18 mouse cellular contexts compared by ENCODE assay signal in the genomic region with DNA sequence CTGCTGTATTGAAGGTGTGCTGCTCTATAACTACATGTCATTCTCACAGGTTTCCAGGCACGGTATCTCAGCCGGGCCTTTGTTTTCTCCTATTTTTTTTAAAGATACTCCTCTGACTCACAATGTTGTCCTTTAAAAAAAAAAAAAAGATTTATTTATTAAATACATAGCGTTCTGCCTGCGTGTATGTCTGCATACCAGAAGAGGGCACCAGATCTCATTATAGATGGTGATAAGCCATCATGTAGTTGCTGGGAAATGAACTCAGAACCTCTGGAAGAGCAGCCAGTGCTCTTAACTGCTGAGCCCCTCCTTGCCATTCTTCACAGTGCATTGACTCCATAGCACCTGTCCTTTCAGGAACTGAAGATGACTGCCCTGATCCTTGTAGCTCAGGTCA. TPM values are rescaled to one million over a fixed set of nuclear protein-coding genes. Genes with fewer than 3 reads are reported as not detected.
DNase-seq lines count a peak whose midpoint lies in the region; ATAC-seq and TF ChIP-seq lines count a peak whose summit lies in the region.
"Had no signal": no experiment of that assay in that cellular context is flagged by ENCODE, and none has a peak within 500 bp of the region (broad histone marks: within the 10 kb centered on the region; RNA-seq: fewer than 3 reads in every experiment).

No protein-coding gene starts in this region.

- H3K4me2 ChIP-seq in embryonic facial prominence, embryonic 11.5 days (ENCODE audit: low read depth, low read length), result no peak overlapping the region
- H3K4me2 ChIP-seq: lung, embryonic 15.5 days; midbrain, embryonic 12.5 days; stomach, embryonic 15.5 days had no signal

- TF ChIP-seq CTCF in layer of hippocampus, adult 2 months (conservative IDR thresholded peaks at IDR 0.05), result peak; percentile 76

- 81% methylated on average over 4 of the region's 4 CpGs for WGBS in embryonic facial prominence, embryonic 11.5 days
- WGBS in embryonic facial prominence, embryonic 10.5 days, result 86% methylated on average over 4 of the region's 4 CpGs

- no peak overlapping the region for H3K27ac ChIP-seq in embryonic facial prominence, embryonic 11.5 days (replicated peaks; ENCODE audit: low read depth, low read length)
- no peak overlapping the region for H3K27ac ChIP-seq in embryonic facial prominence, embryonic 10.5 days (replicated peaks)
- H3K27ac ChIP-seq in layer of hippocampus, adult 2 months, result no peak overlapping the region
- H3K27ac ChIP-seq: limb, embryonic 10.5 days; lung, embryonic 15.5 days; midbrain, embryonic 12.5 days; stomach, embryonic 15.5 days had no signal

- H3K36me3 ChIP-seq in embryonic facial prominence, embryonic 11.5 days (replicated peaks; ENCODE audit: control insufficient read depth, insufficient read depth, low read depth, low read length), result no peaks in the 10 kb centered on the region; the same call in 1 of the 2 replicates
- H3K36me3 ChIP-seq in embryonic facial prominence, embryonic 10.5 days (replicated peaks), result peaks cover 77% of the 10 kb centered on the region

- no peaks in the 10 kb centered on the region for H3K27me3 ChIP-seq in embryonic facial prominence, embryonic 11.5 days (ENCODE audit: control insufficient read depth, insufficient read depth, low read length)
- H3K27me3 ChIP-seq in embryonic facial prominence, embryonic 10.5 days (replicated peaks; ENCODE audit: low read depth, poor library complexity, severe bottlenecking), result no peaks in the 10 kb centered on the region
- H3K27me3 ChIP-seq: lung, embryonic 15.5 days; midbrain, embryonic 12.5 days; stomach, embryonic 15.5 days had no signal

- H3K9me3 ChIP-seq in embryonic facial prominence, embryonic 11.5 days (replicated peaks; ENCODE audit: control insufficient read depth, low read length), result no peaks in the 10 kb centered on the region
- no peaks in the 10 kb centered on the region for H3K9me3 ChIP-seq in embryonic facial prominence, embryonic 10.5 days
- H3K9me3 ChIP-seq: limb, embryonic 10.5 days; lung, embryonic 15.5 days; midbrain, embryonic 12.5 days; stomach, embryonic 15.5 days had no signal

- H3K9ac ChIP-seq in embryonic facial prominence, embryonic 11.5 days (replicated peaks; ENCODE audit: low read length), result no peak overlapping the region
- H3K9ac ChIP-seq: lung, embryonic 15.5 days; midbrain, embryonic 12.5 days; stomach, embryonic 15.5 days had no signal

- intact Hi-C loops in heart, postnatal 25 days (cut with DNase I), result no loop called here

- H3K4me3 ChIP-seq in embryonic facial prominence, embryonic 11.5 days (ENCODE audit: low read depth, low read length), result no peak overlapping the region
- no peak overlapping the region for H3K4me3 ChIP-seq in embryonic facial prominence, embryonic 10.5 days
- H3K4me3 ChIP-seq in layer of hippocampus, adult 2 months, result no peak overlapping the region
- H3K4me3 ChIP-seq: limb, embryonic 10.5 days; lung, embryonic 15.5 days; midbrain, embryonic 12.5 days; stomach, embryonic 15.5 days had no signal

- DNase-seq in embryonic facial prominence, embryonic 11.5 days (ENCODE audit: low spot score), result peak; percentile 34
- no peak for DNase-seq in embryonic facial prominence, embryonic 10.5 days (ENCODE audit: low spot score)
- no peak for DNase-seq in layer of hippocampus, adult 2 months (ENCODE audit: low spot score in 2 of 2)
- DNase-seq in layer of hippocampus, postnatal 25 days (ENCODE audit: extremely low spot score in 1 of 2, low spot score in 1 of 2), result no peak
- DNase-seq in 3T3-L1 (ENCODE audit: low read depth, low spot score) (peak; percentile 68), NIH3T3 (ENCODE audit: low read depth) (peak; percentile 59)
- DNase-seq in heart, postnatal 25 days (ENCODE audit: low spot score), result no peak
- DNase-seq: cerebellum, postnatal 25 days; gastrocnemius, postnatal 36 days; heart, postnatal 36 days; kidney, adult 9 months; layer of hippocampus, adult 9-11 months had no signal

- no peak for ATAC-seq in embryonic facial prominence, embryonic 11.5 days (replicated peaks; ENCODE audit: insufficient number of reproducible peaks, low FRiP score, low TSS enrichment, low read depth)
- ATAC-seq in frontal cortex, adult (ENCODE audit: low TSS enrichment), result no peak
- ATAC-seq: activated CD4-positive, CD25-positive, alpha-beta regulatory T cell, adult 4 months had no signal

- H3K4me1 ChIP-seq in embryonic facial prominence, embryonic 11.5 days (ENCODE audit: control insufficient read depth, insufficient read depth, low read length), result no peaks in the 10 kb centered on the region
- no peaks in the 10 kb centered on the region for H3K4me1 ChIP-seq in embryonic facial prominence, embryonic 10.5 days
- H3K4me1 ChIP-seq: limb, embryonic 10.5 days; lung, embryonic 15.5 days; stomach, embryonic 15.5 days had no signal

RNA-seq across cellular contexts. Expression of gene Sec22b, which starts 14.1 kb away (rescaled TPM):
- polyA plus RNA-seq in embryonic facial prominence, embryonic 11.5 days (2014; fragmentation: Nextera tagmentation; extraction: Ambion mirVana), result 124 and 139 TPM in 2 replicates
- 119 and 122 TPM in 2 replicates for polyA plus RNA-seq in embryonic facial prominence, embryonic 10.5 days (2016; fragmentation: Nextera tagmentation; extraction: Ambion mirVana)
- total RNA-seq in layer of hippocampus, adult 2 months (2021), result 10 to 100 TPM; 78.3 to 81.7 TPM
- total RNA-seq in layer of hippocampus, postnatal 25 days (2021), result 10 to 100 TPM; 67.9 to 81.1 TPM
- 10 to 100 TPM; 40.8 to 45.4 TPM for total RNA-seq in heart, postnatal 25 days (2021)

RNA-seq across cellular contexts. Expression of gene Pde4dip, which starts 26.6 kb away (rescaled TPM):
- 28.1 and 29.2 TPM in 2 replicates for polyA plus RNA-seq in embryonic facial prominence, embryonic 11.5 days (2014; fragmentation: Nextera tagmentation; extraction: Ambion mirVana)
- 27.0 and 28.2 TPM in 2 replicates for polyA plus RNA-seq in embryonic facial prominence, embryonic 10.5 days (2016; fragmentation: Nextera tagmentation; extraction: Ambion mirVana)
- total RNA-seq in layer of hippocampus, adult 2 months (2021), result 100 to 1,000 TPM; 232 to 246 TPM
- 100 to 1,000 TPM; 219 to 249 TPM for total RNA-seq in layer of hippocampus, postnatal 25 days (2021)
- 1,000 to 10,000 TPM; 1,803 to 1,950 TPM for total RNA-seq in heart, postnatal 25 days (2021)

Comparison
In these comparisons a context has a peak if more than half of its experiments do, and no peak if none do; other contexts are left out.
1. DNase-seq: peak in embryonic facial prominence, embryonic 11.5 days (single experiment), 3T3-L1 (single experiment) and NIH3T3 (single experiment); none in embryonic facial prominence, embryonic 10.5 days (single experiment), layer of hippocampus, adult 2 months (0 of 2), layer of hippocampus, postnatal 25 days (0 of 2) and heart, postnatal 25 days (single experiment).
2. RNA of gene Pde4dip, which starts 26.6 kb away (total RNA-seq): 1,803 to 1,950 TPM in heart, postnatal 25 days; 219 to 249 TPM in layer of hippocampus, postnatal 25 days and 232 to 246 TPM in layer of hippocampus, adult 2 months; every median in the first group is over 4 times any median in the second.